Mouse (Mus musculus) heart, embryonic 11.5 days (tissue): ENCODE measurements around the gene Lman2. TPM values are rescaled to one million over a fixed set of nuclear protein-coding genes. Genes with fewer than 3 reads are reported as not detected.

ENCODE experiments used
- ATAC-seq: fragments of 200-750 bp; cut with Nextera tagmentation; replicated peaks from 2 replicates; pipeline ENCODE4 v1.8.0; 2017; ENCODE audit warnings: moderate library complexity; ENCODE audit not compliant: insufficient number of reproducible peaks, low FRiP score, low TSS enrichment
- H3K27ac ChIP-seq: fragments of 300-500 bp; sonication (generic); 2 replicates; pipeline ENCODE4 v1.5.1; 2014; ENCODE audit warnings: mild to moderate bottlenecking, low read depth, low read length
- H3K27me3 ChIP-seq: fragments of 300-500 bp; sonication (generic); 2 replicates; pipeline ENCODE4 v1.6.1; 2014; ENCODE audit warnings: mild to moderate bottlenecking, low read length, mixed read lengths; ENCODE audit not compliant: control insufficient read depth, insufficient read depth
- H3K36me3 ChIP-seq: fragments of 300-500 bp; sonication (generic); 2 replicates; pipeline ENCODE4 v1.6.1; 2014; ENCODE audit warnings: mild to moderate bottlenecking, low read length, moderate library complexity, mixed read lengths; ENCODE audit not compliant: control insufficient read depth, insufficient read depth
- H3K4me1 ChIP-seq: fragments of 300-500 bp; sonication (generic); 2 replicates; pipeline ENCODE4 v1.6.1; 2014; ENCODE audit warnings: low read length; ENCODE audit not compliant: control insufficient read depth, insufficient read depth
- H3K4me2 ChIP-seq: fragments of 300-500 bp; sonication (generic); 2 replicates; pipeline ENCODE4 v1.6.1; 2014; ENCODE audit warnings: mild to moderate bottlenecking, moderate library complexity
- H3K4me3 ChIP-seq: fragments of 300-500 bp; sonication (generic); 2 replicates; pipeline ENCODE4 v1.5.1; 2014; ENCODE audit warnings: low read depth, low read length
- H3K9ac ChIP-seq: fragments of 300-500 bp; sonication (generic); 2 replicates; pipeline ENCODE4 v1.6.1; 2014; ENCODE audit warnings: mild to moderate bottlenecking, low read depth, low read length, moderate library complexity
- H3K9me3 ChIP-seq: fragments of 300-500 bp; sonication (generic); replicated peaks from 2 replicates; pipeline ENCODE4 v1.6.1; 2016; ENCODE audit warnings: low read length; ENCODE audit not compliant: control insufficient read depth
- WGBS: fragments of 180-500 bp; shearing (Covaris S2); extraction: QIAGEN DNeasy Blood & Tissue Kit; methylation state at CpG from one replicate; pipeline ENCODE4 v1.1.7; 2014; ENCODE audit not compliant: insufficient replicate concordance; 5-methylcytosine and 5-hydroxymethylcytosine counted together
- polyA plus RNA-seq: library from polyadenylated mRNA; unstranded; fragments of >200 nt; fragmentation: Nextera tagmentation; extraction: Ambion mirVana; gene quantifications from 2 replicates; pipeline ENCODE4 v1.2.1, GENCODE M21; 2014

The Lman2 gene
- polyA plus RNA-seq, 1 experiment from 2014 or later: 72.5 TPM

DNA sequence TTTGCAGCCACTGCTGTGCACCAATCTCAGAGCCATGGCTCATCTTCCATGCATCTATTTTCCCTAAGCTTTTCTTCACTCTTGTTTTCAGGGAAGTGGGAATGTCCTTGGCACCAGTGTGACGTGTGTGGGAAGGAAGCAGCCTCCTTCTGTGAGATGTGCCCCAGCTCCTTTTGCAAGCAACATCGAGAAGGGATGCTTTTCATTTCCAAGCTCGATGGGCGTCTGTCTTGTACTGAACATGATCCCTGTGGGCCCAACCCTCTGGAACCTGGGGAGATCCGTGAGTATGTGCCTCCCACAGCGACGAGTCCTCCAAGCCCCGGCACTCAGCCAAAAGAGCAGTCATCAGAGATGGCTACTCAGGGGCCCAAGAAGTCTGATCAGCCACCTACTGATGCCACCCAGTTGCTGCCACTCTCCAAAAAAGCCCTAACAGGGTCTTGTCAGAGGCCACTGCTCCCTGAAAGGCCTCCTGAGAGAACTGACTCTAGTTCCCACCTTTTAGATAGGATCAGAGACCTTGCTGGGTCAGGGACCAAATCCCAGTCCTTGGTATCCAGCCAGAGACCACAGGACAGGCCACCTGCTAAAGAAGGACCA is 50.5 kb downstream of the Lman2 start:
- Histone ChIP-seq H3K9ac (no peak overlapping the region), H3K36me3 (peaks cover 59% of the 10 kb centered on the region), H3K27me3 (no peaks in the 10 kb centered on the region), H3K4me1 (no peaks in the 10 kb centered on the region), H3K4me2 (no peak overlapping the region), H3K9me3 (no peaks in the 10 kb centered on the region), H3K27ac (no peak overlapping the region), H3K4me3 (no peak overlapping the region)
- no peak for ATAC-seq
- WGBS: 85% methylated on average over 8 of the region's 8 CpGs

DNA sequence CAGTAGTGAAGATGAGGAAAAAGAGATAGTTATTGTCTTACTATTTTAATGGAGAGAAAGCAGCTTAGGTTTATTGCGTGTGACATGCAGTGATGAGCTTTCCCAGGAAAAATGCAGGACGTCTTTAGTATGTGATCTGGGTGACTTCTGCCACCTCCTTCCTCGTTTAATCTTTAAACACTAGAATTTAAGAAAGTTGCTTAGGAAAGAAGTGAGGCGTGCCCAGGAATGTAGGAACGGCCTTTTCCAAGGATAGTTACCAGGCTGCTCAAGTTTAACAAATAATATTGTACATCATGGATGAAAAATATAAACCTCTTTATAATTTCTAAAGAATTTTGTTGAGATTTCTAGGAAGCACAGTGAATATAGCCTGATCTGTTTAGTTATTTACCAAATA is 61.7 kb downstream of the Lman2 start:
- WGBS: 86% methylated on average over 5 of the region's 5 CpGs
- Histone ChIP-seq H3K4me1 (no peaks in the 10 kb centered on the region), H3K27me3 (no peaks in the 10 kb centered on the region), H3K36me3 (peaks cover 31% of the 10 kb centered on the region), H3K4me2 (no peak overlapping the region), H3K27ac (no peak overlapping the region), H3K9me3 (no peaks in the 10 kb centered on the region), H3K4me3 (no peak overlapping the region), H3K9ac (no peak overlapping the region)
- ATAC-seq: no peak

DNA sequence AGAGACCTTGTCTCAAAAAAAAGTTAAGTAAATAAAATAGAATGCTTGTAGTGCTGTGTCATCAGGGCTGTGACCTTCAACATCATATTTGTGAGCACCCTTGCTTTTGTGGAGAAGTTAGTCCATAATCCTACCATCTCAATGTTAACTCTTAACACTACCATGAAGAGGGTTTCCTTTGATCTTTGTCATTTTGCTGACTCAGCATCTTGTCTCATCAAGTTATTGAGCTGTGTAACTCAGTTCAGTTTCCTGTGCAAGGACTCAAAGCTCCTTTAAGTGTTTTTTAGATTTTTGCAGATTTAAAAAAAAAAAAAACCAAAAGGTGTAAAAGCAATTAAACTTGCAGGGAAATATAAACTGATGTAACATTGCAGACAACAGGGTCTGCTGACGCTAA is 65.8 kb downstream of the Lman2 start:
- Histone ChIP-seq H3K27me3 (no peaks in the 10 kb centered on the region), H3K36me3 (peaks cover 31% of the 10 kb centered on the region), H3K27ac (no peak overlapping the region), H3K4me1 (no peaks in the 10 kb centered on the region), H3K4me3 (no peak overlapping the region), H3K4me2 (no peak overlapping the region), H3K9me3 (no peaks in the 10 kb centered on the region), H3K9ac (no peak overlapping the region)
- WGBS: 96% methylated on average over 1 of the region's 1 CpGs
- no peak for ATAC-seq

Other genes starting within 250 kb of the Lman2 start
- gene Gm17617, start 229.2 kb downstream of the Lman2 start, polyA plus RNA-seq: not detected in 2 replicates
- gene Fgfr4, start 210.1 kb downstream of the Lman2 start, polyA plus RNA-seq: 0.56 and 0.64 TPM in 2 replicates
- 41.8 and 72.1 TPM in 2 replicates for gene Nsd1, start 153.0 kb downstream of the Lman2 start, polyA plus RNA-seq
- gene Prelid1, start 42.3 kb downstream of the Lman2 start, polyA plus RNA-seq: 428 and 447 TPM in 2 replicates
- 56.3 and 64.3 TPM in 2 replicates for gene Rab24, start 40.8 kb downstream of the Lman2 start, polyA plus RNA-seq
- 17.6 and 18.0 TPM in 2 replicates for gene Mxd3, start 33.0 kb downstream of the Lman2 start, polyA plus RNA-seq
- 0.15 and 0.31 TPM in 2 replicates for gene Rgs14, start 6.9 kb upstream of the Lman2 start, polyA plus RNA-seq
- not detected in 2 replicates for gene Slc34a1, start 35.4 kb upstream of the Lman2 start, polyA plus RNA-seq
- not detected in 2 replicates for gene Pfn3, start 52.4 kb upstream of the Lman2 start, polyA plus RNA-seq
- 0.42 and 1.5 TPM in 2 replicates for gene F12, start 64.0 kb upstream of the Lman2 start, polyA plus RNA-seq
- 24.3 and 26.9 TPM in 2 replicates for gene Grk6, start 82.3 kb upstream of the Lman2 start, polyA plus RNA-seq
- gene Prr7, start 101.5 kb upstream of the Lman2 start, polyA plus RNA-seq: 0.21 and 0.34 TPM in 2 replicates
- 64.1 and 83.0 TPM in 2 replicates for gene Dbn1, start 125.3 kb upstream of the Lman2 start, polyA plus RNA-seq
- gene Pdlim7, start 150.9 kb upstream of the Lman2 start, polyA plus RNA-seq: 439 and 451 TPM in 2 replicates
- 0.90 and 1.1 TPM in 2 replicates for gene Dok3, start 166.5 kb upstream of the Lman2 start, polyA plus RNA-seq
- gene Ddx41, start 173.9 kb upstream of the Lman2 start, polyA plus RNA-seq: 36.5 and 39.9 TPM in 2 replicates
- 19.1 and 21.9 TPM in 2 replicates for gene Fam193b, start 208.3 kb upstream of the Lman2 start, polyA plus RNA-seq
- 58.5 and 63.3 TPM in 2 replicates for gene Tmed9, start 210.9 kb upstream of the Lman2 start, polyA plus RNA-seq
- gene B4galt7, start 237.1 kb upstream of the Lman2 start, polyA plus RNA-seq: 15.8 and 18.8 TPM in 2 replicates